Mouse (Mus musculus) liver, embryonic 11.5 days (tissue): ENCODE data around the gene Lrriq1. TPM values are rescaled to one million over a fixed set of nuclear protein-coding genes. Genes with fewer than 3 reads are reported as not detected.

ENCODE experiments used
- ATAC-seq: fragments of 200-750 bp; cut with Nextera tagmentation; replicated peaks from 2 replicates; pipeline ENCODE4 v1.8.0; 2017; ENCODE audit warnings: moderate number of reproducible peaks, mild to moderate bottlenecking, moderate TSS enrichment, moderate library complexity; ENCODE audit not compliant: low FRiP score
- DNase-seq: peaks from one replicate; pipeline ENCODE4 v3.0.0-alpha.2; 2017; ENCODE audit warnings: low spot score
- H3K27ac ChIP-seq: fragments of 300-500 bp; sonication (generic); 2 replicates; pipeline ENCODE4 v1.5.1; 2014; ENCODE audit warnings: mild to moderate bottlenecking, low read depth, low read length, control low read depth
- H3K27me3 ChIP-seq: fragments of 300-500 bp; sonication (generic); replicated peaks from 2 replicates; pipeline ENCODE4 v1.6.1; 2014; ENCODE audit warnings: low read length, mixed read lengths; ENCODE audit not compliant: control insufficient read depth, insufficient read depth
- H3K36me3 ChIP-seq: fragments of 300-500 bp; sonication (generic); 2 replicates; pipeline ENCODE4 v1.6.1; 2014; ENCODE audit warnings: mild to moderate bottlenecking, low read length, moderate library complexity, mixed read lengths; ENCODE audit not compliant: control insufficient read depth, insufficient read depth
- H3K4me1 ChIP-seq: fragments of 300-500 bp; sonication (generic); replicated peaks from 2 replicates; pipeline ENCODE4 v1.6.1; 2014; ENCODE audit warnings: low read length, mixed read lengths; ENCODE audit not compliant: control insufficient read depth, insufficient read depth
- H3K4me2 ChIP-seq: fragments of 300-500 bp; sonication (generic); 2 replicates; pipeline ENCODE4 v1.6.1; 2014; ENCODE audit warnings: mild to moderate bottlenecking, control low read depth, moderate library complexity
- H3K4me3 ChIP-seq: fragments of 300-500 bp; sonication (generic); 2 replicates; pipeline ENCODE4 v1.5.1; 2014; ENCODE audit warnings: low read depth, low read length, control low read depth
- H3K9ac ChIP-seq: fragments of 300-500 bp; sonication (generic); 2 replicates; pipeline ENCODE4 v1.6.1; 2014; ENCODE audit warnings: low read depth, low read length, control low read depth
- H3K9me3 ChIP-seq: fragments of 300-500 bp; sonication (generic); 2 replicates; pipeline ENCODE4 v1.6.1; 2016; ENCODE audit warnings: low read length, inconsistent platforms, mixed read lengths; ENCODE audit not compliant: control insufficient read depth
- WGBS: fragments of 180-500 bp; shearing (Covaris S2); extraction: QIAGEN DNeasy Blood & Tissue Kit; methylation state at CpG from one replicate; pipeline ENCODE4 v1.1.7; 2014; 5-methylcytosine and 5-hydroxymethylcytosine counted together
- polyA plus RNA-seq: library from polyadenylated mRNA; unstranded; fragments of >200 nt; fragmentation: Nextera tagmentation; extraction: Ambion mirVana; gene quantifications from 2 replicates; pipeline ENCODE4 v1.2.1, GENCODE M21; 2014

The Lrriq1 gene
- not detected in 2 replicates for polyA plus RNA-seq

- peak within 1 kb of the TSS; percentile 49 for H3K4me2 ChIP-seq
- no peaks in the 10 kb centered on the region for H3K4me1 ChIP-seq
- no peaks in the 10 kb centered on the region for H3K27me3 ChIP-seq
- DNase-seq (peak; percentile 47), ATAC-seq (peak; percentile 83)
- no peak within 1 kb of the TSS for H3K27ac ChIP-seq
- no peaks in the 10 kb centered on the region for H3K36me3 ChIP-seq
- peak within 1 kb of the TSS; percentile 37 for H3K4me3 ChIP-seq
- no peak within 1 kb of the TSS for H3K9ac ChIP-seq
- H3K9me3 ChIP-seq, result no peaks in the 10 kb centered on the region
- WGBS, result 7% methylated on average over 25 of the region's 25 CpGs
These were observed at the start of gene Lrriq1 for GRCm38 (mm10) chr10:103235707-103236459. Lrriq1 (minus strand) TSS chr10:103236322.

GRCm38 (mm10) chr10:103253842-103254803, 18.0 kb upstream of the Lrriq1 start:
- 48% methylated on average over 5 of the region's 5 CpGs for WGBS
- no peak overlapping the region for H3K9ac ChIP-seq
- no peak for ATAC-seq

DNA sequence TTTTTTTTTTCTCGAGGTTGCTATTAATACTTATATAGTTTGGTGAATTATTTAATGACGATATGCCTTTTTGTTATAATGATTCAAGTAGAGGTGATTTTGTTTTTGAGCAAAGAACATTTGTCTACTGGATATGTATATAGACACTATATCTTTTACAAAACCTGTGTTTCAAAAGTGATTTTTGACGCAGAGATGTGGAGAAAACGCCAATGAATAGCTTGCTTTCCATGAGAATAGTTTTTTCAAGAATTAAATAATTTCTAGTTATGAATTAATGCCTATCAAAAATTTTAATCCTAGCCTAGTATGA, 294 bp upstream of the Lrriq1 start:
- ATAC-seq, result no peak
- DNase-seq, result no peak
- 19% methylated on average over 4 of the region's 4 CpGs for WGBS
- H3K27me3 ChIP-seq, result no peaks in the 10 kb centered on the region
- H3K4me3 ChIP-seq, result no peak overlapping the region
- no peaks in the 10 kb centered on the region for H3K4me1 ChIP-seq
- no peaks in the 10 kb centered on the region for H3K9me3 ChIP-seq
- no peaks in the 10 kb centered on the region for H3K36me3 ChIP-seq
- no peak overlapping the region for H3K27ac ChIP-seq
- H3K9ac ChIP-seq, result no peak overlapping the region
- no peak overlapping the region; the same call in 1 of the 2 replicates for H3K4me2 ChIP-seq

More at GRCm38 (mm10) chr10:103253842-103254803, 18.0 kb upstream of the Lrriq1 start:
- no peaks in the 10 kb centered on the region for H3K27me3 ChIP-seq
- no peak overlapping the region for H3K27ac ChIP-seq
- DNase-seq, result no peak
- no peaks in the 10 kb centered on the region for H3K36me3 ChIP-seq
- no peak overlapping the region for H3K4me3 ChIP-seq
- no peak overlapping the region for H3K4me2 ChIP-seq
- H3K4me1 ChIP-seq, result no peaks in the 10 kb centered on the region
- H3K9me3 ChIP-seq, result no peaks in the 10 kb centered on the region

GRCm38 (mm10) chr10:103226646-103227045, 9.5 kb downstream of the Lrriq1 start:
- 84% methylated on average over 1 of the region's 1 CpGs for WGBS
- no peak overlapping the region for H3K4me2 ChIP-seq
- DNase-seq (no peak), ATAC-seq (no peak)
- no peak overlapping the region for H3K27ac ChIP-seq
- H3K27me3 ChIP-seq, result no peaks in the 10 kb centered on the region
- no peaks in the 10 kb centered on the region for H3K36me3 ChIP-seq
- no peaks in the 10 kb centered on the region for H3K9me3 ChIP-seq
- no peaks in the 10 kb centered on the region for H3K4me1 ChIP-seq
- H3K4me3 ChIP-seq, result no peak overlapping the region
- no peak overlapping the region for H3K9ac ChIP-seq

DNA sequence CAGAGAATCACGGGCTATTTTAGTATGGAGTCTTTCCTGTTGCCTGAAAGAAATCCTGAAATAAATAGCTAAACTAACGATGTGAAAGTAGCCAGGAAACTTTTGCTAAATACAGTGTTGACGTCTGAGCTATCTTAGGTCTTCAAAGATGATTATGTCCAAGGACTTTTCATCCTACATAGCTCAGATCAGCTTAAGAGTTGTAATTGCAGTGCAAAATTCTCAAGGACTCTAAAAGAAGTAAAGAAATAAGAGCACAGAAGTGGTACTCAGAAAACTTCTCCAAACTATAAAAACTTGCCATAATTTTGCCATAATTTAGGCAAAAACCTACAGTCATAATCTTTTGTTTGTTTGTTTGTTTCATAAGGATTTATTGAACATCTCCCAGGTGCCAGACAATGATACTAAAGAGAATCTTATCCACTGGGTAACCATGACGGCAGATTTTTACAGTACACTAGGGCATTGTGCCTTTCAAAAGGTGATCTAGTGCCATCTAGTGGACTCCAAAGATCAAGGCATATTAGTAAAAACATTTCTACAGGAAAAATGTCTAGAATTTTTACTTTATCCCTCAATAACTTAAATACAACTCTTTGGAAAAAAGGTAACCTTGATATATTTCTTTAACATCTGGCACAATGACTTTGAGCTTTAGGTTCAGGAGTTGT, 41.3 kb downstream of the Lrriq1 start:
- H3K27me3 ChIP-seq, result no peaks in the 10 kb centered on the region
- no peak overlapping the region for H3K4me3 ChIP-seq
- ATAC-seq (no peak), DNase-seq (no peak)
- no peak overlapping the region for H3K9ac ChIP-seq
- H3K36me3 ChIP-seq, result no peaks in the 10 kb centered on the region
- no peaks in the 10 kb centered on the region for H3K4me1 ChIP-seq
- H3K9me3 ChIP-seq, result no peaks in the 10 kb centered on the region
- H3K4me2 ChIP-seq, result no peak overlapping the region
- WGBS, result 47% methylated on average over 4 of the region's 4 CpGs
- H3K27ac ChIP-seq, result no peak overlapping the region

DNA sequence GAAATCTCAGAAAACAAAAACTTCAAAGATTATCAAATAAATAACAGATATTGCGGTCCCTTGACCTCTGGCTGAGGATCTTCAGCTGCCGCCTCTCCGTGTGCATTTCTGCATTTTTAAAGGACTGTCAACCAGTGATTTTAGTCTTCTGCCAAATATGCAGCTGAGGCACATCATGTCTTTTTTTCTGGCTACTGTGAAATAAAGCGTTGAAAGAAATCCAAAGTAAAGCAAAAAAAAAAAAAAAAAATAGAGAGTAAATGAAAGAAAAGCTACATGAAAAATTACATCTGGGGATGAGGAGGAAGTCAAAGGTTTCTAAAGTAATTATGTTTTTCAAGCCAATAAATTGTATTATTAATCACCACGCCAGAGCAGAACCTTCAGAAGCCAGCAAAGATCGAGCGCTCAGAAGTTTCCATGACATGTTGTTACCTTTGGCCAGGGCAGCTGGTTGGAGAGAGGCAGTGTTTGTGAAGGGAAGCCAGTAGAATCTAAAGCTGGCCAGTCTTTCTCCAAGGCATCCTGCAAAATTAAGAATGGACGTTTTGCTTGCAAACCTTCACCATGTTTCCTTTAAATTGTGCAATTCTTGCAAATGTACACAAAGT, 90.2 kb downstream of the Lrriq1 start:
- no peaks in the 10 kb centered on the region for H3K9me3 ChIP-seq
- no peak overlapping the region for H3K27ac ChIP-seq
- no peaks in the 10 kb centered on the region for H3K36me3 ChIP-seq
- no peaks in the 10 kb centered on the region for H3K4me1 ChIP-seq
- no peak overlapping the region for H3K4me3 ChIP-seq
- DNase-seq (no peak), ATAC-seq (no peak)
- no peak overlapping the region for H3K9ac ChIP-seq
- H3K27me3 ChIP-seq, result no peaks in the 10 kb centered on the region
- 65% methylated on average over 8 of the region's 8 CpGs for WGBS
- H3K4me2 ChIP-seq, result no peak overlapping the region

DNA sequence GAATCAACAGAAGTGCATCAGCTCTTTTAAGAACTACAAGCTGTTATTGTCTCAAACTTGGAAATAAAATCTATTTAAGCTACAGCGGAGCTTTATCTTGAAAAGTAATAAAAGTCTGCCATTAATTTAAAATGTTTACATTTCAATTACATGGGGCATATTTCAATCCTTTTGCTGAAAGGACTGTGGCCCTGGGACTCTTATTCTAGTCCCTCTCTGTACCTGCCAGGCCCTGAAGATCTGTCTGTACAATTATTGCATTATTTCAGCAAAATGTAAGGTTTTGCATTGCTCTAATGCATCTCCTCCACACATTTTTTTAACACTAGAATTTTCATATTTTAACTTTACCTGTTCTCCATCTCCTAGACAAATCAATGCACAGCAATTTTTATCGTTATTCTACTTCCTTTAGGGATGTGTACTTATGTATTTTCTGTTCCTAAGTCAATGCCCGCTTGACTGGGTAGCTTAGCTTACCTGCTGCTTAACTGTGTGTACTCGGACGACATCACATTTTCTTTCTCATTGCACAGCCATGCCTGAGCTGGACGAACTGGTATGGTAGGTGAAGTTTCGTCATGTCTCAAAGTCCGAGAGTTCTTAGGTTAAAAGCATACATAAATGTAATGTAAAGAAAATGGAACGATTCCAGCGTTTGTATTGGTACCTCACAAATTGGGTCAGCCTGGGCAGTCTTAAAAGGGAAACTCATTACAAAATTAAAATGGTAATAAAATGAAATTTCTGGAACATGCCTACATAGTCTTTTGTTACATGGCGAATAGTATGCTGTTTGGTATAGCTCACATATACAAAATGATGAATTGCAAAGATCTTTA, 91.0 kb downstream of the Lrriq1 start:
- Histone ChIP-seq H3K36me3 (no peaks in the 10 kb centered on the region), H3K4me2 (no peak overlapping the region), H3K27me3 (no peaks in the 10 kb centered on the region), H3K9ac (no peak overlapping the region), H3K4me3 (no peak overlapping the region), H3K4me1 (no peaks in the 10 kb centered on the region), H3K27ac (no peak overlapping the region), H3K9me3 (no peaks in the 10 kb centered on the region)
- no peak for ATAC-seq
- 71% methylated on average over 11 of the region's 11 CpGs for WGBS
- DNase-seq, result no peak
